Mouse (Mus musculus) C2C12 (cell line): ENCODE results near the gene Apc2. TPM values are rescaled to one million over a fixed set of nuclear protein-coding genes. Genes with fewer than 3 reads are reported as not detected.
A peak's percentile ranks its signal among the peaks of the same experiment; 100 is the strongest.
"Not testable (repeated sequence)": the region's sequence is repeated elsewhere in the genome, so short reads cannot be mapped to it uniquely, and the experiment has no call there.

Experiments used
- H3K27me3 ChIP-seq: one replicate; pipeline ENCODE4 v1.6.1; 2011; ENCODE audit not compliant: control insufficient read depth, insufficient read depth, insufficient read length
- H3K36me3 ChIP-seq: one replicate; pipeline ENCODE4 v1.6.1; 2011; ENCODE audit not compliant: control insufficient read depth, insufficient read depth
- H3K4me3 ChIP-seq: one replicate; pipeline ENCODE4 v1.5.1; 2011; ENCODE audit warnings: mild to moderate bottlenecking, control low read depth; ENCODE audit not compliant: poor library complexity, insufficient read depth, severe bottlenecking
- H3K79me2 ChIP-seq: one replicate; pipeline ENCODE4 v1.6.1; 2011; ENCODE audit not compliant: control insufficient read depth, insufficient read depth
- H3K79me3 ChIP-seq: one replicate; pipeline ENCODE4 v1.6.1; 2011; ENCODE audit warnings: low read depth, control low read depth
- H3ac ChIP-seq: one replicate; pipeline ENCODE3; 2011; ENCODE audit warnings: low read depth; ENCODE audit not compliant: control insufficient read depth, insufficient read length
- CEBPB ChIP-seq: IDR thresholded peaks from one replicate; pipeline ENCODE4 v1.6.1; 2011; ENCODE audit warnings: low read depth, mild to moderate bottlenecking, control low read depth, moderate library complexity
- CTCF ChIP-seq: IDR thresholded peaks from one replicate; pipeline ENCODE4 v1.5.1; 2011; ENCODE audit not compliant: control insufficient read depth, insufficient read depth, insufficient read length
- FOSL1 ChIP-seq: IDR thresholded peaks from one replicate; pipeline ENCODE4 v1.8.0; 2011; ENCODE audit warnings: mild to moderate bottlenecking, low read length; ENCODE audit not compliant: poor library complexity, insufficient read depth, severe bottlenecking
- MAX ChIP-seq: IDR thresholded peaks from one replicate; pipeline ENCODE4 v1.6.1; 2011; ENCODE audit warnings: mild to moderate bottlenecking, control low read depth
- MYOD1 ChIP-seq: IDR thresholded peaks from one replicate; pipeline ENCODE4 v1.6.1; 2011; ENCODE audit warnings: low read depth; ENCODE audit not compliant: control insufficient read depth, insufficient read length
- MYOG ChIP-seq: IDR thresholded peaks from one replicate; pipeline ENCODE4 v1.6.1; 2011; ENCODE audit not compliant: control insufficient read depth, insufficient read length; ENCODE audit errors: extremely low read depth
- USF1 ChIP-seq: IDR thresholded peaks from one replicate; pipeline ENCODE4 v1.6.1; 2011; ENCODE audit warnings: low read depth, mild to moderate bottlenecking, control low read depth, moderate library complexity
- long read RNA-seq, 2 experiments: library from polyadenylated mRNA; unstranded; transcript quantifications; one replicate each; pipeline ENCODE4 v2.0.0; 2019 to 2020
- polyA plus RNA-seq: library from polyadenylated mRNA; unstranded; fragments of >200 nt; fragmentation: generic; extraction: Trizol; gene quantifications from one replicate; pipeline ENCODE4 v1.2.1, GENCODE M21; 2012; ENCODE audit warnings: missing spikeins

Apc2 gene
- polyA plus RNA-seq = 0.20 TPM
- long read RNA-seq, experiment 1, partial matches to known transcripts = 1 of 1 reads
- long read RNA-seq, experiment 1, other reads (novel, unspliced or antisense) = 0 of 1 reads
- long read RNA-seq, experiment 2, full-length matches to known transcripts = 1 of 1 reads
- long read RNA-seq, experiment 2, partial matches to known transcripts = 0 of 1 reads
- long read RNA-seq, experiment 2, other reads (novel, unspliced or antisense) = 0 of 1 reads

GRCm38 (mm10) chr10:80295618-80296425, at the start of gene Apc2:
Gene Apc2 (plus strand): TSS chr10:80295977.
- peaks cover 31% of the 10 kb centered on the region for H3K27me3 ChIP-seq
- peak within 1 kb of the TSS; percentile 85 for H3ac ChIP-seq
- H3K79me2 ChIP-seq = peaks cover 31% of the 10 kb centered on the region
- TF ChIP-seq CEBPB = no peak
- no peak for TF ChIP-seq MYOG
- peak; percentile 13 for TF ChIP-seq MYOD1
- TF ChIP-seq MAX = no peak
- TF ChIP-seq USF1 = no peak
- TF ChIP-seq FOSL1 = no peak
- TF ChIP-seq CTCF = peak; percentile 79
- no peak within 1 kb of the TSS for H3K4me3 ChIP-seq
- H3K79me3 ChIP-seq = peaks cover 17% of the 10 kb centered on the region
- peaks cover 29% of the 10 kb centered on the region for H3K36me3 ChIP-seq

- no peak overlapping the region for H3K4me3 ChIP-seq
- H3ac ChIP-seq = no peak overlapping the region
- no peaks in the 10 kb centered on the region for H3K27me3 ChIP-seq
- peaks cover 38% of the 10 kb centered on the region for H3K36me3 ChIP-seq
- TF ChIP-seq MYOG = no peak
- TF ChIP-seq MYOD1 = no peak
- TF ChIP-seq USF1 = no peak
- no peak for TF ChIP-seq FOSL1
- no peak for TF ChIP-seq MAX
- no peak for TF ChIP-seq CEBPB
- no peak for TF ChIP-seq CTCF
- H3K79me3 ChIP-seq = peaks cover 28% of the 10 kb centered on the region
- peaks cover 36% of the 10 kb centered on the region for H3K79me2 ChIP-seq
Measured at GRCm38 (mm10) chr10:80247849-80248248, 47.9 kb upstream of the Apc2 start.

- not testable (repeated sequence) for H3K27me3 ChIP-seq, H3K4me3 ChIP-seq, H3ac ChIP-seq
- Histone ChIP-seq H3K36me3 (peaks cover 37% of the 10 kb centered on the region), H3K79me2 (peaks cover 42% of the 10 kb centered on the region), H3K79me3 (peaks cover 32% of the 10 kb centered on the region)
Measured at GRCm38 (mm10) chr10:80248437-80248836, 47.3 kb upstream of the Apc2 start.

GRCm38 (mm10) chr10:80248971-80249640, 46.7 kb upstream of the Apc2 start, which contains the start of gene Ndufs7:
Gene Ndufs7 (plus strand): TSS chr10:80249121.
- Histone ChIP-seq H3K27me3 (no peaks in the 10 kb centered on the region), H3K79me3 (peaks cover 32% of the 10 kb centered on the region), H3ac (peak within 1 kb of the TSS; percentile 71), H3K79me2 (peaks cover 43% of the 10 kb centered on the region), H3K4me3 (peak within 1 kb of the TSS; percentile 63), H3K36me3 (peaks cover 36% of the 10 kb centered on the region)
- TF ChIP-seq CEBPB = peak; percentile 63
- no peak for TF ChIP-seq FOSL1
- no peak for TF ChIP-seq MYOD1

- Histone ChIP-seq H3K36me3 (peaks cover 38% of the 10 kb centered on the region), H3K79me3 (peaks cover 32% of the 10 kb centered on the region), H3K27me3 (no peaks in the 10 kb centered on the region), H3K4me3 (peak overlapping the region; percentile 63), H3ac (peak overlapping the region; percentile 71), H3K79me2 (peaks cover 43% of the 10 kb centered on the region)
- TF ChIP-seq CTCF (no peak), MYOG (no peak), CEBPB (no peak), MAX (no peak), MYOD1 (no peak)
Measured at GRCm38 (mm10) chr10:80250059-80250458, 45.7 kb upstream of the Apc2 start.

GRCm38 (mm10) chr10:80250573-80250972, 45.2 kb upstream of the Apc2 start:
- Histone ChIP-seq H3K79me3 (peaks cover 32% of the 10 kb centered on the region), H3ac (no peak overlapping the region), H3K4me3 (no peak overlapping the region), H3K79me2 (peaks cover 43% of the 10 kb centered on the region), H3K27me3 (no peaks in the 10 kb centered on the region), H3K36me3 (peaks cover 39% of the 10 kb centered on the region)
- TF ChIP-seq MYOG (no peak), MYOD1 (no peak), FOSL1 (no peak), CTCF (no peak), CEBPB (no peak), USF1 (no peak), MAX (no peak)
